Mouse (Mus musculus) heart, adult 2 months (tissue): ENCODE data around the gene Cemip2.

Experiments
- CTCF ChIP-seq: fragments of 200-600 bp; IDR thresholded peaks from 2 replicates; pipeline ENCODE4 v1.8.1; 2022; ENCODE audit warnings: antibody characterized with exemption, mild to moderate bottlenecking, moderate library complexity
- POLR2A ChIP-seq: fragments of 200-500 bp; IDR thresholded peaks from 2 replicates; pipeline ENCODE4 v1.6.1; 2011; ENCODE audit warnings: mild to moderate bottlenecking, low read depth, low read length, control low read depth; ENCODE audit not compliant: insufficient read depth

DNA sequence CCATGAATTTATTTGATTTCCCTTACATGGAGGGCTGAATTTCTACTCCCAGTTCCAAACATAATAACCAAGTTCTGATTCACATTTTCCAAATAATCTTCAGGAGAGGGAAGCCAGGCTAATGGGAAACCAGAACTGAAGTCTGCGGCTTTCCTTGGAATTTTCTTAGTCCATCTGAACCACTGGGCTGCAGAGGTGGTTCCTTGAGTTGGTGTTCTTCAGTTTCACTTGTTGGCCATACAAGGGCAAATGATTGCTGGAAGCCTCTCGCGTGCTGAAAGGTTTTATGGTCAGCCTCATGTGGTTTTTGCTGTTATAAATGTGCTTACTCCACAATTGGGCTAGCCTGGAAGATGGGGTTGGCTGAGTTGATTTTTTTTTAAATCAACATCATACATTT, 16.4 kb downstream of the Cemip2 start:
- no peak for TF ChIP-seq CTCF
- no peak for TF ChIP-seq POLR2A
